Mouse (Mus musculus) forebrain, embryonic 15.5 days (tissue): ENCODE results near the gene Pld5. TPM values are rescaled to one million over a fixed set of nuclear protein-coding genes. Genes with fewer than 3 reads are reported as not detected.

ENCODE experiments used
- ATAC-seq: fragments of 200-750 bp; cut with Nextera tagmentation; replicated peaks from 2 replicates; pipeline ENCODE4 v1.8.0; 2017; ENCODE audit warnings: mild to moderate bottlenecking, moderate TSS enrichment, moderate library complexity
- H3K27ac ChIP-seq: fragments of 300-500 bp; sonication (generic); replicated peaks from 2 replicates; pipeline ENCODE4 v1.5.1; 2015; ENCODE audit warnings: mild to moderate bottlenecking, inconsistent platforms
- H3K27me3 ChIP-seq: fragments of 300-500 bp; sonication (generic); 2 replicates; pipeline ENCODE4 v1.6.1; 2015; ENCODE audit warnings: inconsistent platforms
- H3K36me3 ChIP-seq: fragments of 300-500 bp; sonication (generic); 2 replicates; pipeline ENCODE4 v1.6.1; 2015; ENCODE audit warnings: mild to moderate bottlenecking, inconsistent platforms
- H3K4me1 ChIP-seq: fragments of 300-500 bp; sonication (generic); 2 replicates; pipeline ENCODE4 v1.6.1; 2015; ENCODE audit warnings: inconsistent platforms
- H3K4me2 ChIP-seq: fragments of 300-500 bp; sonication (generic); replicated peaks from 2 replicates; pipeline ENCODE4 v1.6.1; 2015; ENCODE audit warnings: mild to moderate bottlenecking, inconsistent platforms
- H3K4me3 ChIP-seq: fragments of 300-500 bp; sonication (generic); 2 replicates; pipeline ENCODE4 v1.5.1; 2015; ENCODE audit warnings: mild to moderate bottlenecking, inconsistent platforms
- H3K9ac ChIP-seq: fragments of 300-500 bp; sonication (generic); replicated peaks from 2 replicates; pipeline ENCODE4 v1.6.1; 2015; ENCODE audit warnings: mild to moderate bottlenecking, inconsistent platforms
- H3K9me3 ChIP-seq: fragments of 300-500 bp; sonication (generic); 2 replicates; pipeline ENCODE4 v1.6.1; 2016; ENCODE audit warnings: inconsistent platforms
- WGBS: fragments of 180-500 bp; shearing (Covaris S2); methylation state at CpG from one replicate; pipeline ENCODE4 v1.1.7; 2015; ENCODE audit warnings: mixed read lengths; 5-methylcytosine and 5-hydroxymethylcytosine counted together
- polyA plus RNA-seq: library from polyadenylated mRNA; unstranded; fragments of >200 nt; fragmentation: Nextera tagmentation; extraction: Ambion mirVana; gene quantifications from 2 replicates; pipeline ENCODE4 v1.2.1, GENCODE M21; 2015

The Pld5 gene
- polyA plus RNA-seq, 1 experiment from 2014 or later = 1.2 TPM

- no peaks in the 10 kb centered on the region for H3K36me3 ChIP-seq
- no peak overlapping the region for H3K4me2 ChIP-seq
- H3K27ac ChIP-seq = no peak overlapping the region
- WGBS = 91% methylated on average over 8 of the region's 8 CpGs
- H3K4me1 ChIP-seq = no peaks in the 10 kb centered on the region
- no peak overlapping the region for H3K4me3 ChIP-seq
- no peaks in the 10 kb centered on the region for H3K9me3 ChIP-seq
- ATAC-seq = no peak
- H3K9ac ChIP-seq = no peak overlapping the region
- H3K27me3 ChIP-seq = no peaks in the 10 kb centered on the region
Measured at GRCm38 (mm10) chr1:176134379-176134778, 140.7 kb downstream of the Pld5 start.

DNA sequence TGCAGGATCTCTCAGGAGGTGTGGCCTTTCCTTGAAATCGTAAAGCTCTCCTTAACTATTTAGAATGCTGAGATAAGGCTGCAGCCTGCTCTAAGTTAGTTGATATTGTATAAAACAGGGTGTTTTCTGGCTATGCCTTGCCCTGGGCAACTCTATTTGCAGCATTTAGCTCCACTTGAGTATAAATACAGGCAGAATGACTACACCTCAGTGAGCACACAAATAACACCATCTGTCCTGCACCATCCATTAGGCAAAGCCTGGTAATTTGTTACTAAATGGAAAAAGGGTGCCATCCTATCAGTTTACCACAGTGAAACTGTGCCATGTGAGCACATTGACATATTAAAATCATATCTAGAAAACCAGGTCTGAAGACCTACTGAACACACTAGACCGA, 149.3 kb downstream of the Pld5 start:
- H3K36me3 ChIP-seq = no peaks in the 10 kb centered on the region
- H3K27me3 ChIP-seq = no peaks in the 10 kb centered on the region
- no peaks in the 10 kb centered on the region for H3K4me1 ChIP-seq
- ATAC-seq = no peak
- no peak overlapping the region for H3K4me2 ChIP-seq
- H3K4me3 ChIP-seq = no peak overlapping the region
- H3K27ac ChIP-seq = no peak overlapping the region
- no peaks in the 10 kb centered on the region for H3K9me3 ChIP-seq
- no peak overlapping the region for H3K9ac ChIP-seq
- WGBS = 83% methylated on average over 2 of the region's 2 CpGs

- Histone ChIP-seq H3K27me3 (no peaks in the 10 kb centered on the region), H3K4me3 (no peak overlapping the region), H3K9me3 (no peaks in the 10 kb centered on the region), H3K4me2 (no peak overlapping the region), H3K9ac (no peak overlapping the region), H3K4me1 (no peaks in the 10 kb centered on the region), H3K36me3 (no peaks in the 10 kb centered on the region), H3K27ac (no peak overlapping the region)
- 81% methylated on average over 8 of the region's 8 CpGs for WGBS
- ATAC-seq = no peak
Measured at GRCm38 (mm10) chr1:176124441-176124840, 150.7 kb downstream of the Pld5 start.

DNA sequence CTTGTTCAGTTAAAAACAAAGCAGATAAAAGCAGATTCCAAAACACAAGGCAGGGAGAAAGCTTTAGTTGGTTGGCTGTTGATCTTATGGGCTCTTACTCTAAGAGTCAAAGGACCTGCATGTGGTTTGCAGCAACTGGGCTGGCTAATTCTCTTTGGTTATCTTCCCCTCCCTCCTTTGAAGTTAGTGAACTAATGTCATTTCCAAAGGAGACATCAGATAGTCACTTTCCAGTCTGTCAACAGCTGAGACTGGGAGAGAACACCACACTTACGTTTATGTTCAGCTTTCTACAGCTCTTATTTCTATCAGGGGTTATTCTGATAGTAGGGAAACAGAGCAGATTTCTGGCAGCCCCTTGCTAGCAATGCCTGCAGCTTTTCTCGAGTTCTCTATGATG, 151.3 kb downstream of the Pld5 start:
- Histone ChIP-seq H3K4me1 (no peaks in the 10 kb centered on the region), H3K9me3 (no peaks in the 10 kb centered on the region), H3K36me3 (no peaks in the 10 kb centered on the region), H3K4me3 (no peak overlapping the region), H3K27me3 (no peaks in the 10 kb centered on the region), H3K9ac (no peak overlapping the region), H3K4me2 (no peak overlapping the region), H3K27ac (no peak overlapping the region)
- 69% methylated on average over 2 of the region's 2 CpGs for WGBS
- ATAC-seq = no peak

DNA sequence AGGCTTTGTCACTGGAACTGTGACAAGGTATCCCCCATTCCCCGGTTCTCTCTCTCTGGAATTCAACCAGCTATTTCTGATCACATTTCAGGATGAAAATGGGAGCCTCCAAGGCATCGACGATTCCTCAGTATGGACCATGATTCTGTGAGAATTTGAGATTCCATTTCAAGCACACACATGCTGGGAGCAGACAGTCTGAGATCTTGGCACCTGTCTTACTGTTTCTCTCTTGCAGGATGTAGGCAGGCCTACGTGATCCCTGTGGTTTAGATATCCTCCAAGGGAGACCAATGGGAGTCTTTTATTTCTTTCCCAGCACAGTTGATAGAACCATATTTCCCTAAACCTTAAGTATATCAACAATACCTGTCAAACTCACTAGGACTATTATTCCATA, 159.5 kb downstream of the Pld5 start:
- no peak for ATAC-seq

GRCm38 (mm10) chr1:176098685-176099320, 176.3 kb downstream of the Pld5 start:
- Histone ChIP-seq H3K9me3 (no peaks in the 10 kb centered on the region), H3K27me3 (no peaks in the 10 kb centered on the region), H3K4me1 (peaks cover 12% of the 10 kb centered on the region), H3K27ac (peak overlapping the region; percentile 54; the same call in 1 of the 2 replicates), H3K4me3 (no peak overlapping the region), H3K36me3 (no peaks in the 10 kb centered on the region), H3K4me2 (no peak overlapping the region; the same call in 1 of the 2 replicates), H3K9ac (no peak overlapping the region)
- peak; percentile 99 for ATAC-seq
- 9% methylated on average over 7 of the region's 7 CpGs for WGBS

More for the DNA sequence above, 159.5 kb downstream of the Pld5 start:
- H3K36me3 ChIP-seq = no peaks in the 10 kb centered on the region
- no peaks in the 10 kb centered on the region for H3K27me3 ChIP-seq
- H3K4me1 ChIP-seq = no peaks in the 10 kb centered on the region
- H3K9ac ChIP-seq = no peak overlapping the region
- no peak overlapping the region for H3K4me3 ChIP-seq
- H3K9me3 ChIP-seq = no peaks in the 10 kb centered on the region
- H3K27ac ChIP-seq = no peak overlapping the region
- 85% methylated on average over 4 of the region's 4 CpGs for WGBS
- no peak overlapping the region for H3K4me2 ChIP-seq

- ATAC-seq = no peak
- Histone ChIP-seq H3K4me1 (no peaks in the 10 kb centered on the region), H3K27ac (no peak overlapping the region), H3K4me3 (no peak overlapping the region), H3K4me2 (no peak overlapping the region), H3K9me3 (no peaks in the 10 kb centered on the region), H3K9ac (no peak overlapping the region), H3K36me3 (no peaks in the 10 kb centered on the region), H3K27me3 (no peaks in the 10 kb centered on the region)
- 83% methylated on average over 2 of the region's 2 CpGs for WGBS
Measured at GRCm38 (mm10) chr1:176092119-176092518, 183.0 kb downstream of the Pld5 start.

GRCm38 (mm10) chr1:176089382-176089781, 185.7 kb downstream of the Pld5 start:
- Histone ChIP-seq H3K4me3 (no peak overlapping the region), H3K27ac (no peak overlapping the region), H3K9ac (no peak overlapping the region), H3K27me3 (no peaks in the 10 kb centered on the region), H3K4me1 (peaks cover 7% of the 10 kb centered on the region; the same call in 1 of the 2 replicates), H3K9me3 (no peaks in the 10 kb centered on the region), H3K36me3 (no peaks in the 10 kb centered on the region), H3K4me2 (no peak overlapping the region)
- WGBS = 91% methylated on average over 3 of the region's 3 CpGs
- ATAC-seq = no peak

- Histone ChIP-seq H3K9me3 (no peaks in the 10 kb centered on the region), H3K36me3 (no peaks in the 10 kb centered on the region), H3K27ac (no peak overlapping the region), H3K4me3 (no peak overlapping the region), H3K4me1 (peaks cover 7% of the 10 kb centered on the region; the same call in 1 of the 2 replicates), H3K9ac (no peak overlapping the region), H3K4me2 (no peak overlapping the region), H3K27me3 (no peaks in the 10 kb centered on the region)
- ATAC-seq = peak; percentile 49
- WGBS = 33% methylated on average over 13 of the region's 13 CpGs
Measured at GRCm38 (mm10) chr1:176085952-176086648, 189.0 kb downstream of the Pld5 start.

- WGBS = 44% methylated on average over 4 of the region's 4 CpGs
- no peaks in the 10 kb centered on the region for H3K36me3 ChIP-seq
- no peak overlapping the region for H3K4me2 ChIP-seq
- H3K9me3 ChIP-seq = no peaks in the 10 kb centered on the region
- H3K27me3 ChIP-seq = no peaks in the 10 kb centered on the region
- ATAC-seq = no peak
- no peak overlapping the region for H3K27ac ChIP-seq
- H3K4me1 ChIP-seq = peaks cover 7% of the 10 kb centered on the region; the same call in 1 of the 2 replicates
- H3K4me3 ChIP-seq = no peak overlapping the region
- no peak overlapping the region for H3K9ac ChIP-seq
Measured at GRCm38 (mm10) chr1:176082306-176082705, 192.8 kb downstream of the Pld5 start.

GRCm38 (mm10) chr1:176080969-176081368, 194.1 kb downstream of the Pld5 start:
- no peak overlapping the region for H3K4me2 ChIP-seq
- no peaks in the 10 kb centered on the region for H3K9me3 ChIP-seq
- H3K36me3 ChIP-seq = no peaks in the 10 kb centered on the region
- WGBS = 75% methylated on average over 2 of the region's 2 CpGs
- no peak for ATAC-seq
- H3K27ac ChIP-seq = no peak overlapping the region
- H3K27me3 ChIP-seq = no peaks in the 10 kb centered on the region
- H3K9ac ChIP-seq = no peak overlapping the region
- no peak overlapping the region for H3K4me3 ChIP-seq
- peaks cover 4% of the 10 kb centered on the region; the same call in 1 of the 2 replicates for H3K4me1 ChIP-seq

- Histone ChIP-seq H3K27me3 (no peaks in the 10 kb centered on the region), H3K36me3 (no peaks in the 10 kb centered on the region), H3K4me1 (peaks cover 16% of the 10 kb centered on the region), H3K9me3 (no peaks in the 10 kb centered on the region), H3K27ac (no peak overlapping the region), H3K9ac (no peak overlapping the region), H3K4me2 (no peak overlapping the region), H3K4me3 (no peak overlapping the region)
- ATAC-seq = no peak
- 71% methylated on average over 7 of the region's 7 CpGs for WGBS
Measured at GRCm38 (mm10) chr1:176078410-176078809, 196.7 kb downstream of the Pld5 start.
